Comparison of ENCODE assay signal across 12 mouse cellular contexts in genomic region chr5:116489621-116490020, GRCm38 (mm10).
"Had no signal": no experiment of that assay in that cellular context is flagged by ENCODE, and none has a peak within 500 bp of the region (broad histone marks: within the 10 kb centered on the region; RNA-seq: fewer than 3 reads in every experiment).

No protein-coding gene starts in this region.

- H3K27ac ChIP-seq: limb, embryonic 15.5 days; liver, embryonic 12.5 days; midbrain, embryonic 12.5 days had no signal

- H3K4me2 ChIP-seq: limb, embryonic 15.5 days; liver, embryonic 12.5 days; midbrain, embryonic 12.5 days; neural tube, embryonic 13.5 days had no signal

- H3K36me3 ChIP-seq: limb, embryonic 15.5 days; liver, embryonic 12.5 days; midbrain, embryonic 12.5 days; neural tube, embryonic 13.5 days had no signal

- H3K9me3 ChIP-seq: limb, embryonic 15.5 days; liver, embryonic 12.5 days; midbrain, embryonic 12.5 days; neural tube, embryonic 13.5 days had no signal

- H3K27me3 ChIP-seq: liver, embryonic 12.5 days; neural tube, embryonic 13.5 days had no signal

- ATAC-seq: liver, embryonic 12.5 days; midbrain, embryonic 16.5 days had no signal

- DNase-seq: kidney, adult 2 months; kidney, postnatal 10 days; layer of hippocampus, adult 9-11 months; layer of hippocampus, postnatal 36 days; lung, postnatal 14 days; retina, postnatal 1 day; thymus, postnatal 36 days had no signal

- H3K4me3 ChIP-seq: limb, embryonic 15.5 days; liver, embryonic 12.5 days; midbrain, embryonic 12.5 days; neural tube, embryonic 13.5 days had no signal

- H3K4me1 ChIP-seq: limb, embryonic 15.5 days; liver, embryonic 12.5 days had no signal

- H3K9ac ChIP-seq: limb, embryonic 15.5 days; liver, embryonic 12.5 days; midbrain, embryonic 12.5 days; neural tube, embryonic 13.5 days had no signal
